Mouse (Mus musculus) kidney, postnatal 14 days (tissue): ENCODE measurements around the gene Abcc6.
A peak's percentile ranks its signal among the peaks of the same experiment; 100 is the strongest.

Source experiments
- DNase-seq: peaks from one replicate; pipeline ENCODE4 v3.0.0; 2022; ENCODE audit warnings: mixed read lengths

Gene Abcc6

GRCm38 (mm10) chr7:46030145-46030488 is at the start of gene Abcc6:
Abcc6 (minus strand) TSS chr7:46030302.
- peak; percentile 86 for DNase-seq

- no peak for DNase-seq
These were observed 47.6 kb upstream of the Abcc6 start for GRCm38 (mm10) chr7:46077675-46078074.

- DNase-seq: no peak
These were observed 46.7 kb upstream of the Abcc6 start for GRCm38 (mm10) chr7:46076844-46077243.

- no peak for DNase-seq
These were observed 38.7 kb upstream of the Abcc6 start for GRCm38 (mm10) chr7:46068831-46069230.

GRCm38 (mm10) chr7:46063296-46063695 is 33.2 kb upstream of the Abcc6 start:
- DNase-seq: no peak

GRCm38 (mm10) chr7:46061614-46062013 is 31.5 kb upstream of the Abcc6 start:
- DNase-seq: no peak

GRCm38 (mm10) chr7:46060688-46061087 is 30.6 kb upstream of the Abcc6 start:
- DNase-seq: no peak

- no peak for DNase-seq
These were observed 28.8 kb upstream of the Abcc6 start for GRCm38 (mm10) chr7:46058882-46059281.

- no peak for DNase-seq
These were observed 23.5 kb upstream of the Abcc6 start for GRCm38 (mm10) chr7:46053566-46053965.

GRCm38 (mm10) chr7:46052161-46052821 is 22.2 kb upstream of the Abcc6 start:
- no peak for DNase-seq

- no peak for DNase-seq
These were observed 19.9 kb upstream of the Abcc6 start for GRCm38 (mm10) chr7:46049981-46050380.

- no peak for DNase-seq
These were observed 17.9 kb upstream of the Abcc6 start for GRCm38 (mm10) chr7:46047873-46048562.

GRCm38 (mm10) chr7:46045882-46046281 is 15.8 kb upstream of the Abcc6 start:
- DNase-seq: no peak

GRCm38 (mm10) chr7:46044106-46044505 is 14.0 kb upstream of the Abcc6 start:
- no peak for DNase-seq

GRCm38 (mm10) chr7:46039873-46040272 is 9.8 kb upstream of the Abcc6 start:
- no peak for DNase-seq

- DNase-seq: no peak
These were observed 7.3 kb upstream of the Abcc6 start for GRCm38 (mm10) chr7:46037433-46037832.

- no peak for DNase-seq
These were observed 5.4 kb upstream of the Abcc6 start for GRCm38 (mm10) chr7:46035468-46035867.

- no peak for DNase-seq
These were observed 4.9 kb upstream of the Abcc6 start for GRCm38 (mm10) chr7:46034991-46035390.

GRCm38 (mm10) chr7:46033870-46034337 is 3.8 kb upstream of the Abcc6 start:
- DNase-seq: no peak

GRCm38 (mm10) chr7:46033109-46033869 is 3.2 kb upstream of the Abcc6 start, which contains the start of gene Nomo1:
Nomo1 (plus strand) TSS chr7:46033698.
- DNase-seq: peak; percentile 97

- no peak for DNase-seq
These were observed 973 bp upstream of the Abcc6 start for GRCm38 (mm10) chr7:46031075-46031474.

- DNase-seq: no peak
These were observed 580 bp downstream of the Abcc6 start for GRCm38 (mm10) chr7:46029299-46030144.

- DNase-seq: no peak
These were observed 1.4 kb downstream of the Abcc6 start for GRCm38 (mm10) chr7:46028681-46029080.
